Mouse (Mus musculus): Measurements from ENCODE around the gene Snrnp70. TPM values are rescaled to one million over a fixed set of nuclear protein-coding genes. Genes with fewer than 3 reads are reported as not detected.

Snrnp70 gene
- total RNA-seq, 2 experiments from 2014 or later, result 223 to 308 TPM

DNA sequence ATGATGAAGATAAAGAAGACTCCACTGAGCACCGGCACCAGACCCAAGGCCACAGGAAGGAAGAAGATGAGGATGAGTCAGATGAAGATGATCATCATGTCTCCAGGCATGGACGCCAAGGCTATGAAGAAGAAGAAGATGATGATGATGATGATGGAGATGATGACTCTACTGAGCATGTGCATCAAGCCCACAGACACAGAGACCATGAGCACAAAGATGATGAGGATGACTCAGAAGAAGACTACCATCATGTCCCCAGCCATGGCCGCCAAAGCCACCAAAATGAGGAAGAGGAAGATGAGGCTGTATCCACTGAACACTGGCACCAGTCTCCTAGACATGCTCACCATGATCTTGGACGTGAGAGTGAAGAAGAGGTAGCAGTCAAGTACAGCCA, 59.2 kb downstream of the Snrnp70 start:
- no peak for DNase-seq

DNA sequence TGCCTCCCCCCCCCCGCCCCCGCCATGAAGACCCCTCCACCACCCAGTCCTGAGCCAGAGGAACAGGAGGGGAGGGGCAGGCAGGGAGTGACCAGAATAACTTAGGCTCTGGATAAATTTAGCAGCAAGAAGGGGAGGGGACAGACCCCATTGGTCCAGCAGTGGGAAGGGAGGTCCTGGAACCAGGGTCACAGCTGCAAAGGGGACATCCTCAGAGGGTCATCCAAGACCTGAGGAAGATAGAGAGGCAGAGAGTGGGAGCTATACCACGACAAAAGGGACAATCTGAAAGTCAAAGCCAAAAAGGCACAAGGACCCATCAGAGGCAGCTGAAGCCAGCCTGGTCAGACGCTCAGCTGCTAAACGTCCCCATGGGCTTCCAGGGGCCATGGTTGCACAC, 60.5 kb downstream of the Snrnp70 start, which contains the start of gene Hrc:
TSS of gene Hrc (plus strand) at position 235 of the 400 bp plus-strand sequence.
- no peak for DNase-seq

DNA sequence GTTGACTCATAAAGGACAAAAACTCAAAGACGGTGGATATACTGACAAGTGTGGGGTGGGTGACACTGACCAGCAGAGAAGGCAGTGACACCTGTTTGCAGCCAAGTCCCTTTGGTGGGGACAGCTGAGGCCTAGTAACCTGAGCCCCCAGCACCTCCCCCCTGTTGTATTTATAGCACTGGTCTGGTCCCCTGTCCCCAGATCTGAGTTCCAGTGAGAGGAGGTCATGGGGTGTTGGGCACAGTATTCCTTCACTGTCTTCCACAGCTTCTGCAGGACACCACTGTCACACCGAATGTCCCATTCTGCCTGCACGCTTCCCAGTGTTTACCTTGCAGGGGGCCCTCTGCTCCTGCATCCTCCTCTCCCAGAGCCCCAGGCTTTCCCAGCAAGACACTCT, 60.9 kb downstream of the Snrnp70 start:
- DNase-seq, result no peak

DNA sequence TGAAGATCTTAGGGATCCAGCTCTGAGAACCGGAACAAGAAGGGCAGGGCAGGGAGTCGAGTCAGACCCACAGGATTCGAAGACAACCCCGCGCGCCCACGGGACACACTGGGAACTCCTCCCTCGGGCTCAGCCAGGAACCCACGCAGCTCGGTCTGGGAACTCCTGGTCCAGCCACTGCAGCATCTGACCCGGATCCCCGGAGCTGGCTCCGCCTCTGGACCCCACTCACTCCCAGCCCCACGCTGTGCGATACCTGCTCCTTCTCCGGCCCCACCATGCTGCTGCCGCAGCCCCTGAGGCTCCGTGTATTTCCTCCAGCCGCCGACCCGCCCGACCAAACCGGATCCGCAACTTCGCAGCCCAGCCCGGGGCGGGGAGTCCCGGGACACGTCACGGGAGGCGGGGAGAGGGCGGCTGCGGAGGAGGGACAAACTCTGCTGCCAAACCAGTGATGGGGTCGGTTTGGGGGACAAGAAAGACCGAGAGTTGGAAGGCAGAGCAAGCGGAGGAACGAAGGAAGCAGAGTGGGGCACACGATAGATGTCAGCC, 62.0 kb downstream of the Snrnp70 start, which contains the start of gene Trpm4:
TSS of gene Trpm4 (minus strand) at position 350 of the 552 bp plus-strand sequence.
- DNase-seq, result peak; percentile 88 to 93

GRCm38 (mm10) chr7:45332685-45333425, 62.7 kb downstream of the Snrnp70 start:
- DNase-seq, result peak; percentile 44 to 59

- no peak for DNase-seq
These were observed 64.0 kb downstream of the Snrnp70 start for GRCm38 (mm10) chr7:45331502-45331901.

GRCm38 (mm10) chr7:45328841-45329475, 66.6 kb downstream of the Snrnp70 start:
- DNase-seq, result no peak

Other genes starting within 250 kb of the Snrnp70 start
- 10 to 100 TPM; 59.1 to 77.0 TPM for gene Pih1d1, start 241.4 kb downstream of the Snrnp70 start, total RNA-seq (2021)
- 10 to 100 TPM; 62.7 to 76.7 TPM for gene Aldh16a1, start 241.2 kb downstream of the Snrnp70 start, total RNA-seq (2021)
- under 1 TPM in 1 of 2 experiments, not detected in 1; 0.17 TPM for gene Slc17a7, start 231.8 kb downstream of the Snrnp70 start, total RNA-seq (2021)
- not detected for gene Gfy, start 216.2 kb downstream of the Snrnp70 start, total RNA-seq (2021)
- gene Pth2, start 214.7 kb downstream of the Snrnp70 start, total RNA-seq (2021), result not detected
- gene Ccdc155, start 190.8 kb downstream of the Snrnp70 start, total RNA-seq (2021), result not detected
- not detected for gene Dkkl1, start 183.6 kb downstream of the Snrnp70 start, total RNA-seq (2021)
- gene Tead2, start 180.0 kb downstream of the Snrnp70 start, total RNA-seq (2021), result 10 to 100 TPM; 10.6 to 15.3 TPM
- gene Cd37, start 156.6 kb downstream of the Snrnp70 start, total RNA-seq (2021), result 1 to 10 TPM; 2.2 to 4.1 TPM
- not detected for gene Slc6a16, start 154.7 kb downstream of the Snrnp70 start, total RNA-seq (2021)
- under 1 TPM in 1 of 2 experiments, not detected in 1; 0.13 TPM for gene Slc6a21, start 118.2 kb downstream of the Snrnp70 start, total RNA-seq (2021)
- 1 to 10 TPM; 5.7 to 8.5 TPM for gene Trpm4, start 62.0 kb downstream of the Snrnp70 start, total RNA-seq (2021)
- gene Hrc, start 60.5 kb downstream of the Snrnp70 start, total RNA-seq (2021), result under 1 TPM in 1 of 2 experiments, not detected in 1; 0.13 TPM
- 1 to 10 TPM; 1.5 to 1.7 TPM for gene Ppfia3, start 28.7 kb downstream of the Snrnp70 start, total RNA-seq (2021)
- 1 to 10 TPM in 1 of 2 experiments, under 1 TPM in 1; 0.70 to 2.8 TPM for gene Lin7b, start 25.2 kb downstream of the Snrnp70 start, total RNA-seq (2021)
- not detected for gene Kcna7, start 9.9 kb upstream of the Snrnp70 start, total RNA-seq (2021)
- not detected for gene Ntf5, start 18.0 kb upstream of the Snrnp70 start, total RNA-seq (2021)
- gene Lhb, start 25.1 kb upstream of the Snrnp70 start, total RNA-seq (2021), result not detected
- gene Gys1, start 39.1 kb upstream of the Snrnp70 start, total RNA-seq (2021), result 10 to 100 TPM; 41.7 to 43.9 TPM
- gene Ruvbl2, start 42.4 kb upstream of the Snrnp70 start, total RNA-seq (2021), result 10 to 100 TPM; 50.3 to 56.3 TPM
- gene Ftl1, start 64.1 kb upstream of the Snrnp70 start, total RNA-seq (2021), result 1,000 to 10,000 TPM in 1 of 2 experiments, 100 to 1,000 TPM in 1; 896 to 1,448 TPM
- gene Bax, start 71.2 kb upstream of the Snrnp70 start, total RNA-seq (2021), result 10 to 100 TPM; 60.1 to 64.5 TPM
- gene Tulp2, start 86.1 kb upstream of the Snrnp70 start, total RNA-seq (2021), result 1 to 10 TPM in 1 of 2 experiments, under 1 TPM in 1; 0.86 to 2.1 TPM
- 10 to 100 TPM; 39.2 to 52.3 TPM for gene Gm45808, start 91.1 kb upstream of the Snrnp70 start, total RNA-seq (2021)
- gene Dhdh, start 93.1 kb upstream of the Snrnp70 start, total RNA-seq (2021), result 10 to 100 TPM; 57.8 to 75.6 TPM
- 100 to 1,000 TPM; 263 to 267 TPM for gene Nucb1, start 114.7 kb upstream of the Snrnp70 start, total RNA-seq (2021)
- gene Ppp1r15a, start 130.5 kb upstream of the Snrnp70 start, total RNA-seq (2021), result 10 to 100 TPM; 45.7 to 68.4 TPM
- gene Plekha4, start 130.6 kb upstream of the Snrnp70 start, total RNA-seq (2021), result 1 to 10 TPM; 3.5 to 4.2 TPM
- 1 to 10 TPM in 1 of 2 experiments, under 1 TPM in 1; 0.56 to 1.2 TPM for gene Hsd17b14, start 159.2 kb upstream of the Snrnp70 start, total RNA-seq (2021)
- gene Bcat2, start 174.4 kb upstream of the Snrnp70 start, total RNA-seq (2021), result 100 to 1,000 TPM; 165 to 289 TPM
- gene Fgf21, start 219.7 kb upstream of the Snrnp70 start, total RNA-seq (2021), result under 1 TPM in 1 of 2 experiments, not detected in 1; 0.33 TPM
- gene Fut1, start 221.5 kb upstream of the Snrnp70 start, total RNA-seq (2021), result not detected
- gene Izumo1, start 226.1 kb upstream of the Snrnp70 start, total RNA-seq (2021), result under 1 TPM; 0.16 to 0.20 TPM
- 10 to 100 TPM; 18.7 to 26.0 TPM for gene Rasip1, start 231.7 kb upstream of the Snrnp70 start, total RNA-seq (2021)
- gene Mamstr, start 244.2 kb upstream of the Snrnp70 start, total RNA-seq (2021), result 10 to 100 TPM in 1 of 2 experiments, 1 to 10 TPM in 1; 3.0 to 11.0 TPM

Measured in adrenal gland, postnatal 36 days (tissue).